Mouse (Mus musculus): ENCODE results near the gene Itpk1.
"Not testable (repeated sequence)": the region's sequence is repeated elsewhere in the genome, so short reads cannot be mapped to it uniquely, and the experiment has no call there.

The Itpk1 gene

GRCm38 (mm10) chr12:102660906-102661651 lies 43.7 kb downstream of the Itpk1 start:
- DNase-seq = no peak

GRCm38 (mm10) chr12:102653003-102653402 lies 51.7 kb downstream of the Itpk1 start:
- DNase-seq = no peak

DNA sequence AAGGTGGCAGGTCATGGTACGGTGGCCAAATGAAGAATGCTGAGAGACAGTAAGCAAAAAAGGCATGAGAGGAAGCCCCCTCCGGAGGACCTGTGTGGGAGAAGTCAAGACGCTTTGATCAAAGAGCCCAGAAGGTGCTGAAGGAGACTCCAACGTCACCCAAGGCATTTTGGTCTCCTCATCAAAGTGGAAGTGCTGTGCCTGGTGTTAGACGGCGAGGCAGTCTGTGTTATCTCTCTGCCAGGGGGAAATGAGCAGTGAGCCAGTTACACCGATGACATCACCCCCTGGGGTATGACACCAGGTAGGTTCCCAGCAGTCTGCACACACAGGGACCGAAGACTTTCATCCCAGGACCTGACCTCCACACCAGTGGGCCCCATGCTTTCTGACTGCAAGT lies 52.3 kb downstream of the Itpk1 start:
- peak; percentile 52 for DNase-seq

- DNase-seq = peak; percentile 72
These were observed 52.9 kb downstream of the Itpk1 start for GRCm38 (mm10) chr12:102651871-102652270.

- peak; percentile 33 for DNase-seq
These were observed 53.3 kb downstream of the Itpk1 start for GRCm38 (mm10) chr12:102651401-102651800.

GRCm38 (mm10) chr12:102650649-102651048 lies 54.1 kb downstream of the Itpk1 start:
- no peak for DNase-seq

GRCm38 (mm10) chr12:102647839-102648564 lies 56.7 kb downstream of the Itpk1 start:
- no peak for DNase-seq

GRCm38 (mm10) chr12:102646586-102647260 lies 58.0 kb downstream of the Itpk1 start:
- no peak for DNase-seq

DNA sequence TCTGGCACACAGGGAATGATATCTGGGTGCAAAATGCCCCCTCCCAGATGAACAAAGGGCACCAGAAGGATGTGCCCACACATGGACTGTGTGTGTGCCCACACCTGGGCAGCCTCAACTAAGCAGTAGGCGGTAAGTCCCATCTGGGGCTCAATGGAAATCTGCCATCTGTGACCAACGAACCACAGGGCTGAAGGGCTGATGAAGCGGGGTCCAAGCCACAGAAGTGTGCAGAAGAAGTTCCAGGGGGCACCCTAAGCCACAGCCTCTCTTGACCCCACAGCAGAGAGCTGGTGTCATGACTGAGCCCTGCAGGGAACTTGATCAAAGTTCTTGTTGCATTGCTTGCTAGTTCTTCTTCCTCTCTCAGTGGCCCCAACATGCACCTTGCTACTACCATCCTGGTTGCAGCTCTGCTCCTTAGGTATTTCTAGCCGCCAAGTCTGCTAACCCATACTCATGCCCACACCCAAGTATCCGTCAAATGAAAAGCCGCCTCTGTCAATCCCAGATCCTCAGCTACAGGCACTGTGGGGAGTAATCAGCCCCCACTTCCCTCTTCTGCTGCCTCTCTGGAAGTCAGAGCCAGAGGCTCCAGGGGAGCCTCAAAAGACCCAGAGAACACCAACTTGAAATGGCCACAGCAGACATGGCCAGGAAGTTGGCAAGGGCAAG lies 58.7 kb downstream of the Itpk1 start:
- DNase-seq = no peak

GRCm38 (mm10) chr12:102643316-102643715 lies 61.4 kb downstream of the Itpk1 start:
- DNase-seq = peak; percentile 59

GRCm38 (mm10) chr12:102640436-102641163 lies 64.1 kb downstream of the Itpk1 start:
- no peak for DNase-seq

DNA sequence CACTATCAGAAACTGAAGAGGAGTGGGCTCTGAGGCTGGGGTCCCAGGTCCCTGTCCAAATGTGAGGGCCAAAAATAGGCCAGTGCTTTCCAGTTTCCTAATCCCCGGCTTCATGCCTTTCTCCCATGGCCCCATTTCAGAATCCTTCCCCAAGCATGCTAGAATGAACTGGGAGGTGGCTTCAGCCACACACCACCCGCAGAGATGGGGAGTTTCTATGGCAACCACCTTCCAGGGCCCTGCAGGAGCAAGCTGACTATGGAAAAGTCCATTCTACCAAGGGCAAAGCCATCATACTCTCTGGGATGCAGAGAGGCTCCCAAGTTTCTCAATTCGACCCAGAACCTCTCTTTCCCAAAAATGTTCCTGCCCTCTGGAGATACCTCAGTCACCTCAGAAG lies 65.9 kb downstream of the Itpk1 start:
- DNase-seq = no peak

DNA sequence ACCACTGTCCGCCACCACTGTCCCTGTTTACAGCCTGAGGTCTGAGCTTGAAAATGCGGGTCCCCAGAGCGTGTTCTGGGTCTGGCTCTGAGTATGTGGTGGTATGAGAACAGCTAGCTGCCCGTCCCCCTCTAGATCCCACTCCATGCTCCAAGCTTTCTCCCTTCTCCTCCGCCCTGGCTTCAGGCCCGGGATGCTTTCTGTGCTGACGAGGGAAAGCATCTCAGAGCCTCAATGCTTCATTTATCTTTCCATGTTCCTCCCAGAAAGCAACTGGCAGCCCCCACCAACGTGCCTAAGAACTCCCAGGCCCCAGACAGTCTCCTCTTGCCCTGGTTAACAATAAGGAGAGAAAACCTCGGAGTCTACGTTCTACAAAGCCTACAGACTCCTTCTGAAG lies 67.5 kb downstream of the Itpk1 start:
- DNase-seq = no peak

- no peak for DNase-seq
These were observed 70.2 kb downstream of the Itpk1 start for GRCm38 (mm10) chr12:102634436-102635050.

DNA sequence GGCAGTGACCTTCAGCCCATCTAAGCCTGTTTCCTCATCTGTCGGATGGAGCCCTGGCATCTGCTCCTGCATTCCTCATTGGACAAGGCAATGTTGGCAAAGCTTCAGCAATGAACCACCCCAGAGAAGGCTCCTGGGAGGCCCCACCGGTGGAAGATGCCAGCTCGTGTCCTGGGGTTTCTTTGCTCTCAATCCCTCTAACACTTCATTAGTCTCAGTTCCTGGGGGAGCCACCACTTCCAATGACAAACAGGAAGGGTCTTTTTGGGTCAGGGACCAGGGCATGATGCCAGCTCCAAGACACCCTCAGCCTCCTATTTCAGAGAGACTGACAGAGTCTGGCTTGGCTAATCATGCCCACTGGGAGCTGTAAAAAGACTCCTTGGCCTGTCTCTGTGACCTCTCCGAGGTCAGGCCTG lies 71.6 kb downstream of the Itpk1 start:
- no peak for DNase-seq

DNA sequence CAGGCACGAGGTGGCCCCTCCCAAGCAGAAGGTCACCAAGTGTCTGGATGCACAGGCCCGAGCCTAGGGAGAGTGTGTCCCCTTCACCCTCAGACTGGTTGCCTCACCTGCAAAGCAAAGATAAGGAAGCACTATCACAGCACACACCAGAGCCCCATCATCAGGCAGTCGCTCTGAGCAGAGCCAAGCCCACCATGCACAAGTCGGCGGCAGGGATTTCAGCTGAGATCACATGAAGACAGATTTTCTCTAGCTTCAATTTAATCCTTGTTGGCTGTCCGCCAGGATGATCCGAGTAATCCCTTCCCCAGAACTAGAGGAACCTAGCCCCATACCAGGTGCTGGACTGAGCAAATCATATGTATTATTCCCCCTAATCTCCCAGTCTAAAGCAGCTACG lies 73.0 kb downstream of the Itpk1 start:
- no peak for DNase-seq

DNA sequence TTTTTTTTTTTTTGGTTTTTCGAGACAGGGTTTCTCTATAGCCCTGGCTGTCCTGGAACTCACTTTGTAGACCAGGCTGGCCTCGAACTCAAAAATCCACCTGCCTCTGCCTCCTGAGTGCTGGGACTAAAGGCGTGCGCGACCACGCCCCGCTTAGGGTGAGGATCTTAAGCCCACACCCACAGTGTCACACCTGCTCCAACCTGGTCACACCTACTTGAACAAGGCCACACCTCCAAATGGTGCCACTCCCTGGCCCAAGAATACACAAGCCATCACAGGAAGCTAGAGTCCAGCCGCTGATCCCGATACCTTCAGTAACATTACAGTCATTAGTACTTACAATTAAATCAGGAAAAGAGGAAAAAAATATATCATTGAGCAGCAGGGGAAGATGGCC lies 74.3 kb downstream of the Itpk1 start:
- DNase-seq = not testable (repeated sequence)

GRCm38 (mm10) chr12:102628221-102628620 lies 76.5 kb downstream of the Itpk1 start:
- DNase-seq = peak; percentile 46

GRCm38 (mm10) chr12:102627545-102627944 lies 77.2 kb downstream of the Itpk1 start:
- peak; percentile 61 for DNase-seq

GRCm38 (mm10) chr12:102626841-102627240 lies 77.9 kb downstream of the Itpk1 start:
- DNase-seq = no peak

- no peak for DNase-seq
These were observed 79.0 kb downstream of the Itpk1 start for GRCm38 (mm10) chr12:102625717-102626116.

GRCm38 (mm10) chr12:102625118-102625517 lies 79.6 kb downstream of the Itpk1 start:
- DNase-seq = no peak
